Mouse (Mus musculus) forebrain, embryonic 10.5 days (tissue): ENCODE results near the gene Fbxo21. TPM values are rescaled to one million over a fixed set of nuclear protein-coding genes. Genes with fewer than 3 reads are reported as not detected.

ENCODE experiments used
- DNase-seq: peaks from one replicate; pipeline ENCODE4 v3.0.0-alpha.2; 2017; ENCODE audit warnings: low spot score; ENCODE audit errors: extremely low spot score
- H3K27ac ChIP-seq: fragments of 300-500 bp; sonication (generic); 2 replicates; pipeline ENCODE4 v1.5.1; 2016; ENCODE audit warnings: mild to moderate bottlenecking
- H3K27me3 ChIP-seq: fragments of 300-500 bp; sonication (generic); 2 replicates; pipeline ENCODE4 v1.6.1; 2016; ENCODE audit warnings: mild to moderate bottlenecking; ENCODE audit not compliant: poor library complexity, severe bottlenecking
- H3K36me3 ChIP-seq: fragments of 300-500 bp; sonication (generic); replicated peaks from 2 replicates; pipeline ENCODE4 v1.6.1; 2016; ENCODE audit warnings: mild to moderate bottlenecking, moderate library complexity
- H3K4me1 ChIP-seq: fragments of 300-500 bp; sonication (generic); 2 replicates; pipeline ENCODE4 v1.6.1; 2016
- H3K4me3 ChIP-seq: fragments of 300-500 bp; sonication (generic); 2 replicates; pipeline ENCODE4 v1.5.1; 2016; ENCODE audit warnings: mild to moderate bottlenecking, moderate library complexity
- H3K9me3 ChIP-seq: fragments of 300-500 bp; sonication (generic); 2 replicates; pipeline ENCODE4 v1.6.1; 2016; ENCODE audit warnings: mild to moderate bottlenecking, moderate library complexity
- WGBS: fragments of 180-500 bp; shearing (Covaris S2); methylation state at CpG from one replicate; pipeline ENCODE4 v1.1.7; 2016; 5-methylcytosine and 5-hydroxymethylcytosine counted together
- polyA plus RNA-seq: library from polyadenylated mRNA; unstranded; fragments of >200 nt; fragmentation: Nextera tagmentation; extraction: Ambion mirVana; gene quantifications from 2 replicates; pipeline ENCODE4 v1.2.1, GENCODE M21; 2016

Fbxo21 gene
- polyA plus RNA-seq, 1 experiment from 2014 or later: 107 TPM

DNA sequence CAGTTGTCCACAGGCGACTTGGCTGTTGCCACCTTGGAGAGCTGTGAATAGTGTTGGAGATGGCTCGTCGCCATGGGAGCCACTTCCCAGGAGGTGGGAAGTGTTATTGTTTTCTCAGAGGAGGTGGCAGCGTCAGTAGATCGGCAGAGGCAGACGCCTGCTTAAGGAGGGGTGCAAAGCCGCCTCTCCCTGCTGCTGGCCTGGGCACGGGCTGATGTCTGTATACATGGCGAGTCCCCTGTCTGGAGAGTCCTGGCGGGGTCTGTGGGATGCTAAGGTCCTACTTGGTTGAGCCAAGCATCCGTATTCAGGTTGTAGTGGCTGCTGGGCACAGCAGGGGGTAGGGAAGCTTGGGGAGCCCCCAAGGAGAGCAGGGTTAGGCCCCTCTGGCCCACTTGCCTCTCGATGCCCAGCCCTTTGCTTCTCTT, 62.7 kb downstream of the Fbxo21 start:
- peaks cover 24% of the 10 kb centered on the region for H3K4me1 ChIP-seq
- peaks cover 20% of the 10 kb centered on the region for H3K27me3 ChIP-seq
- 31% methylated on average over 12 of the region's 12 CpGs for WGBS
- DNase-seq: no peak
- no peaks in the 10 kb centered on the region for H3K36me3 ChIP-seq
- H3K4me3 ChIP-seq: no peak overlapping the region
- H3K9me3 ChIP-seq: no peaks in the 10 kb centered on the region; the same call in 1 of the 2 replicates
- peak overlapping the region; percentile 40; the same call in 1 of the 2 replicates for H3K27ac ChIP-seq

DNA sequence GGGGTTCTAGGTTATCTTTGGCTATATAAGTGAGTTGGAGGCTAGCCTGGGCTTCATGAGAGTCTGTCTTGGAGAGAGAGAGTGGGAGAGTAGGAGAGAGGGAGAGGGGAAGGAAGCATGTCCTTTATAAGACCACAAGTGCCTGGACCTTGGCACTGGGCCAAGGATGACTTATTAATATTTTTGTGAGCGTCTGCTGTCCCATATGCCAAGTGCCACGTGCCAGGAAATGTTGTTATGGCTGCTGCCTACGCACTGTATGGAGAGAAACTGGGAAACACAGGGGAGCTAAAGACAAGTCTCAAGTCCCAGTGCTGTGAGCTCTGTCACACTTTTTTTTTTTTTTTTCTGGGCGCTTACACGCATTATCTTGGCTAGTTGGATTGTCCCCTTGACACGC, 66.1 kb downstream of the Fbxo21 start:
- 92% methylated on average over 6 of the region's 6 CpGs for WGBS
- DNase-seq: no peak
- Histone ChIP-seq H3K4me3 (no peak overlapping the region), H3K4me1 (peaks cover 15% of the 10 kb centered on the region), H3K27me3 (peaks cover 10% of the 10 kb centered on the region; the same call in 1 of the 2 replicates), H3K9me3 (no peaks in the 10 kb centered on the region; the same call in 1 of the 2 replicates), H3K27ac (no peak overlapping the region), H3K36me3 (no peaks in the 10 kb centered on the region)

- no peak overlapping the region for H3K27ac ChIP-seq
- peaks cover 9% of the 10 kb centered on the region; the same call in 1 of the 2 replicates for H3K27me3 ChIP-seq
- DNase-seq: no peak
- no peak overlapping the region for H3K4me3 ChIP-seq
- peaks cover 8% of the 10 kb centered on the region for H3K4me1 ChIP-seq
- H3K36me3 ChIP-seq: no peaks in the 10 kb centered on the region
- WGBS: 87% methylated on average over 4 of the region's 4 CpGs
- no peaks in the 10 kb centered on the region; the same call in 1 of the 2 replicates for H3K9me3 ChIP-seq
Measured at GRCm38 (mm10) chr5:118043761-118044160, 67.2 kb downstream of the Fbxo21 start.

GRCm38 (mm10) chr5:118044907-118045306, 68.4 kb downstream of the Fbxo21 start:
- H3K36me3 ChIP-seq: no peaks in the 10 kb centered on the region
- no peak for DNase-seq
- H3K27me3 ChIP-seq: no peaks in the 10 kb centered on the region
- H3K4me1 ChIP-seq: no peaks in the 10 kb centered on the region
- 87% methylated on average over 6 of the region's 6 CpGs for WGBS
- H3K27ac ChIP-seq: no peak overlapping the region
- H3K9me3 ChIP-seq: no peaks in the 10 kb centered on the region; the same call in 1 of the 2 replicates
- no peak overlapping the region for H3K4me3 ChIP-seq

- no peaks in the 10 kb centered on the region for H3K4me1 ChIP-seq
- no peak overlapping the region for H3K4me3 ChIP-seq
- 94% methylated on average over 9 of the region's 9 CpGs for WGBS
- H3K36me3 ChIP-seq: no peaks in the 10 kb centered on the region
- H3K27me3 ChIP-seq: no peaks in the 10 kb centered on the region
- H3K27ac ChIP-seq: no peak overlapping the region
- DNase-seq: no peak
- no peaks in the 10 kb centered on the region; the same call in 1 of the 2 replicates for H3K9me3 ChIP-seq
Measured at GRCm38 (mm10) chr5:118045385-118045784, 68.9 kb downstream of the Fbxo21 start.

GRCm38 (mm10) chr5:118047091-118047757, 70.7 kb downstream of the Fbxo21 start:
- H3K27me3 ChIP-seq: no peaks in the 10 kb centered on the region
- no peaks in the 10 kb centered on the region for H3K36me3 ChIP-seq
- 91% methylated on average over 14 of the region's 14 CpGs for WGBS
- H3K4me1 ChIP-seq: no peaks in the 10 kb centered on the region
- no peak overlapping the region for H3K27ac ChIP-seq
- no peak overlapping the region for H3K4me3 ChIP-seq
- no peak for DNase-seq
- no peaks in the 10 kb centered on the region; the same call in 1 of the 2 replicates for H3K9me3 ChIP-seq

GRCm38 (mm10) chr5:118048412-118048811, 71.9 kb downstream of the Fbxo21 start:
- H3K27ac ChIP-seq: no peak overlapping the region
- WGBS: 83% methylated on average over 4 of the region's 4 CpGs
- no peak for DNase-seq
- H3K4me3 ChIP-seq: no peak overlapping the region
- H3K9me3 ChIP-seq: no peaks in the 10 kb centered on the region; the same call in 1 of the 2 replicates
- H3K4me1 ChIP-seq: no peaks in the 10 kb centered on the region
- H3K36me3 ChIP-seq: no peaks in the 10 kb centered on the region
- no peaks in the 10 kb centered on the region for H3K27me3 ChIP-seq

- DNase-seq: no peak
Measured at GRCm38 (mm10) chr5:118048928-118049327, 72.4 kb downstream of the Fbxo21 start.

DNA sequence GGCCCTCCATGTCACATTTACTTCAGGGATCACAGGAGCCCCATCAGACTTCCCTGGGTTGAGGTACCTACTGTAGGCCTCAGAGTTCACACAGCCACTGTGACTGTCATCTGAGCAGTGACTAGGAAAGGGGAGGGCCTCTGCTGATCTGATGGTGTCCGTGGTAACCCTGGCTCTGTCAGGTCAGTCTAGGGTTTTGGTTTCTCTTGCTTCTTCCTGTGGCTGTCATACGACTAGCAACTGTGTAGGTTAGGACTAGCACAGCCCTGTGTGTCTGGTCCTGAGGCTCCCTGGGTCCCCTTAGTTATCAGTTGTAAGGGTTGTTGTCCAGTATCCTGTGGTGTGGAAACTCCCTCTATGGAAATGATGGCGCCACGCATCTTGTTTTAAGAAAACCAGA, 74.2 kb downstream of the Fbxo21 start:
- Histone ChIP-seq H3K4me3 (no peak overlapping the region), H3K36me3 (no peaks in the 10 kb centered on the region), H3K4me1 (no peaks in the 10 kb centered on the region), H3K27me3 (no peaks in the 10 kb centered on the region), H3K9me3 (no peaks in the 10 kb centered on the region; the same call in 1 of the 2 replicates), H3K27ac (no peak overlapping the region)
- no peak for DNase-seq
- 80% methylated on average over 4 of the region's 4 CpGs for WGBS

More at GRCm38 (mm10) chr5:118048928-118049327, 72.4 kb downstream of the Fbxo21 start:
- Histone ChIP-seq H3K9me3 (no peaks in the 10 kb centered on the region; the same call in 1 of the 2 replicates), H3K27ac (no peak overlapping the region), H3K4me1 (no peaks in the 10 kb centered on the region), H3K27me3 (no peaks in the 10 kb centered on the region), H3K36me3 (no peaks in the 10 kb centered on the region), H3K4me3 (no peak overlapping the region)
- WGBS: 84% methylated on average over 5 of the region's 5 CpGs

- DNase-seq: no peak
- Histone ChIP-seq H3K9me3 (no peaks in the 10 kb centered on the region; the same call in 1 of the 2 replicates), H3K27me3 (no peaks in the 10 kb centered on the region; the same call in 1 of the 2 replicates), H3K27ac (no peak overlapping the region), H3K4me3 (no peak overlapping the region), H3K36me3 (no peaks in the 10 kb centered on the region), H3K4me1 (peaks cover 8% of the 10 kb centered on the region)
- 88% methylated on average over 8 of the region's 8 CpGs for WGBS
Measured at GRCm38 (mm10) chr5:118051981-118052662, 75.6 kb downstream of the Fbxo21 start.

DNA sequence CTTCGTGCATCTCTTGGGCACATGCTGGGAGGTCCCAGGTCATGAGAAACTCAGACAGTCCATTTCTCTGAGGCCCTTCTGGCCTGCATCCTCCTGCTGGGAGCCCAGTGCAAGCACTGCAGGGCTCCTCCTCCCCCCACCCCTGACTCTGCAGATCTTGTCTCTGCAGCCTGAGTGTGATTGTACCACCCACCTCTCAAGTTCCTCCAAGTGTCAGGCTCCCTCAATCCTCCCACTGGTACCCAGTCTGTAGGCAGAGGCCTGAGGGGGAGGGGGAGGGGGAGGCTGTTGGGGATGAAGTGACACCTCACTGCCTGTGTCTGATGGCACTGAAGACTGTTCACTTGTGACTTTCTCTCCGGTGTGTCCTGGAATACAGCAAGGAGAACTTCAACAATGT, 76.7 kb downstream of the Fbxo21 start:
- Histone ChIP-seq H3K4me1 (peaks cover 19% of the 10 kb centered on the region), H3K4me3 (no peak overlapping the region), H3K36me3 (no peaks in the 10 kb centered on the region), H3K27me3 (no peaks in the 10 kb centered on the region; the same call in 1 of the 2 replicates), H3K27ac (no peak overlapping the region), H3K9me3 (no peaks in the 10 kb centered on the region; the same call in 1 of the 2 replicates)
- no peak for DNase-seq
- 94% methylated on average over 2 of the region's 2 CpGs for WGBS

- Histone ChIP-seq H3K4me3 (no peak overlapping the region), H3K27ac (no peak overlapping the region), H3K4me1 (peaks cover 28% of the 10 kb centered on the region), H3K9me3 (no peaks in the 10 kb centered on the region; the same call in 1 of the 2 replicates), H3K27me3 (no peaks in the 10 kb centered on the region; the same call in none of the 2 replicates), H3K36me3 (0 out of 2 replicates have a peak, but pooled peaks cover 5% of the 10 kb centered on the region)
- WGBS: 54% methylated on average over 8 of the region's 8 CpGs
- no peak for DNase-seq
Measured at GRCm38 (mm10) chr5:118057508-118058111, 81.1 kb downstream of the Fbxo21 start.
